Mouse (Mus musculus) thymus, adult 2 months (tissue): ENCODE results near the gene Cntnap1. TPM values are rescaled to one million over a fixed set of nuclear protein-coding genes. Genes with fewer than 3 reads are reported as not detected.

Experiments
- DNase-seq: peaks from one replicate; pipeline ENCODE4 v3.0.0; 2021
- H3K27ac ChIP-seq: fragments of 200-500 bp; 2 replicates; pipeline ENCODE4 v1.5.1; 2012; ENCODE audit warnings: low read length, control low read depth; ENCODE audit not compliant: control insufficient read depth, insufficient read depth
- H3K27me3 ChIP-seq: fragments of 200-500 bp; 2 replicates; pipeline ENCODE4 v1.6.1; 2012; ENCODE audit warnings: mild to moderate bottlenecking, low read length, moderate library complexity, mixed read lengths; ENCODE audit not compliant: control insufficient read depth, insufficient read depth
- H3K36me3 ChIP-seq: fragments of 200-500 bp; 2 replicates; pipeline ENCODE4 v1.6.1; 2012; ENCODE audit warnings: mild to moderate bottlenecking, low read length, moderate library complexity; ENCODE audit not compliant: control insufficient read depth, insufficient read depth
- H3K4me1 ChIP-seq: fragments of 200-500 bp; replicated peaks from 2 replicates; pipeline ENCODE4 v1.6.1; 2012; ENCODE audit warnings: low read length; ENCODE audit not compliant: control insufficient read depth, insufficient read depth
- H3K4me3 ChIP-seq: fragments of 200-500 bp; 2 replicates; pipeline ENCODE4 v1.5.1; 2012; ENCODE audit warnings: mild to moderate bottlenecking, low read length, control low read depth, moderate library complexity; ENCODE audit not compliant: control insufficient read depth, insufficient read depth
- CTCF ChIP-seq: fragments of 200-500 bp; IDR thresholded peaks from 2 replicates; pipeline ENCODE4 v1.5.1; 2012; ENCODE audit warnings: mild to moderate bottlenecking, control low read depth, low read length, moderate library complexity, borderline replicate concordance; ENCODE audit not compliant: control insufficient read depth, poor library complexity, insufficient read depth; ENCODE audit errors: extremely low read depth
- POLR2A ChIP-seq: fragments of 200-500 bp; IDR thresholded peaks from 2 replicates; pipeline ENCODE4 v1.6.1; 2012; ENCODE audit warnings: mild to moderate bottlenecking, low read length, control low read depth, moderate library complexity; ENCODE audit not compliant: control insufficient read depth, poor library complexity, insufficient read depth; ENCODE audit errors: extremely low read depth
- WGBS: fragments of 180-500 bp; shearing (Covaris S2); methylation state at CpG from one replicate; pipeline ENCODE4 v1.1.7; 2018; 5-methylcytosine and 5-hydroxymethylcytosine counted together
- polyA plus RNA-seq: library from polyadenylated mRNA; depleted of rRNA; stranded (reverse); fragments of >200 nt; gene quantifications from 2 replicates; pipeline ENCODE4 v1.2.3, GENCODE M21; 2012; rRNA removed

Cntnap1 gene
- polyA plus RNA-seq, 1 experiment = 4.5 TPM

DNA sequence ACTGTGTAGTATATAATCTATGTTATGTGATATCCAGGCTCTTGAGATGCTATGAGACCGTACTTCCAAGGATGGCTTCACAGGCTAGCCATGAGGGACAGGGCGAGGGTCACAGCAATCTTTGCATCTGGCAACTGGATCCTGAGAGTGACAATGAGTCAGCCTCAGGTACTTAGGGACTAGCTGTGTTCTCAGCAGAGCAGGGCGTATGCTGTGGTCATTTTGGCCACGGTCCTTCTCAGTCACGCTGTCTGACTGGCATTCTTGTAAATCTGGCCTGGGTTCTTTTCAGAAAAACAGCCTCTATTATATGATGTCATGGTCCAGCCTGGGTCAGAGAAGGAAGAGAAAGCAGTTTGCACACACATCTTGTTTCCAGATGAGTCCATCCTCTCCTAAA lies 66.5 kb downstream of the Cntnap1 start:
- Histone ChIP-seq H3K4me1 (no peaks in the 10 kb centered on the region), H3K27me3 (no peaks in the 10 kb centered on the region), H3K27ac (no peak overlapping the region), H3K4me3 (no peak overlapping the region), H3K36me3 (no peaks in the 10 kb centered on the region)
- no peak for TF ChIP-seq CTCF
- TF ChIP-seq POLR2A = no peak
- 97% methylated on average over 5 of the region's 5 CpGs for WGBS
- no peak for DNase-seq

GRCm38 (mm10) chr11:101238071-101238647 lies 67.8 kb downstream of the Cntnap1 start:
- no peak for DNase-seq
- TF ChIP-seq CTCF = no peak
- TF ChIP-seq POLR2A = no peak
- Histone ChIP-seq H3K27ac (no peak overlapping the region), H3K36me3 (no peaks in the 10 kb centered on the region), H3K4me3 (no peak overlapping the region), H3K27me3 (no peaks in the 10 kb centered on the region), H3K4me1 (no peaks in the 10 kb centered on the region)
- WGBS = 93% methylated on average over 5 of the region's 5 CpGs

Other genes with a start within 250 kb of the Cntnap1 start
- gene Stat3, start 231.0 kb upstream of the Cntnap1 start, polyA plus RNA-seq = 140 and 147 TPM in 2 replicates
- 18.9 and 22.4 TPM in 2 replicates for gene Cavin1, start 199.6 kb upstream of the Cntnap1 start, polyA plus RNA-seq
- gene Atp6v0a1, start 161.1 kb upstream of the Cntnap1 start, polyA plus RNA-seq = 35.9 and 39.7 TPM in 2 replicates
- 24.3 and 25.2 TPM in 2 replicates for gene Naglu, start 100.5 kb upstream of the Cntnap1 start, polyA plus RNA-seq
- gene Hsd17b1, start 92.1 kb upstream of the Cntnap1 start, polyA plus RNA-seq = 0.40 and 0.93 TPM in 2 replicates
- gene Coasy, start 88.0 kb upstream of the Cntnap1 start, polyA plus RNA-seq = 68.5 and 74.2 TPM in 2 replicates
- gene Mlx, start 83.2 kb upstream of the Cntnap1 start, polyA plus RNA-seq = 79.1 and 110 TPM in 2 replicates
- gene Psmc3ip, start 75.1 kb upstream of the Cntnap1 start, polyA plus RNA-seq = 6.0 and 6.1 TPM in 2 replicates
- 118 and 130 TPM in 2 replicates for gene Retreg3, start 50.6 kb upstream of the Cntnap1 start, polyA plus RNA-seq
- 50.3 and 67.4 TPM in 2 replicates for gene Tubg1, start 50.6 kb upstream of the Cntnap1 start, polyA plus RNA-seq
- 2.6 and 3.3 TPM in 2 replicates for gene Tubg2, start 14.6 kb upstream of the Cntnap1 start, polyA plus RNA-seq
- 11.9 and 12.1 TPM in 2 replicates for gene Plekhh3, start 828 bp downstream of the Cntnap1 start, polyA plus RNA-seq
- 2.9 and 3.9 TPM in 2 replicates for gene Ccr10, start 4.9 kb downstream of the Cntnap1 start, polyA plus RNA-seq
- 38.8 and 43.3 TPM in 2 replicates for gene Ezh1, start 55.9 kb downstream of the Cntnap1 start, polyA plus RNA-seq
- 13.5 and 20.5 TPM in 2 replicates for gene Ramp2, start 75.5 kb downstream of the Cntnap1 start, polyA plus RNA-seq
- gene Vps25, start 83.2 kb downstream of the Cntnap1 start, polyA plus RNA-seq = 88.3 and 92.6 TPM in 2 replicates
- 1.2 TPM in 2 replicates for gene Wnk4, start 90.0 kb downstream of the Cntnap1 start, polyA plus RNA-seq
- 0.71 and 0.84 TPM in 2 replicates for gene Cntd1, start 108.5 kb downstream of the Cntnap1 start, polyA plus RNA-seq
- gene Coa3, start 108.6 kb downstream of the Cntnap1 start, polyA plus RNA-seq = 245 and 273 TPM in 2 replicates
- 176 and 192 TPM in 2 replicates for gene Becn1, start 131.8 kb downstream of the Cntnap1 start, polyA plus RNA-seq
- 103 and 106 TPM in 2 replicates for gene Psme3, start 145.7 kb downstream of the Cntnap1 start, polyA plus RNA-seq
- gene Aoc2, start 154.5 kb downstream of the Cntnap1 start, polyA plus RNA-seq = 14.6 and 16.2 TPM in 2 replicates
- 11.8 and 12.1 TPM in 2 replicates for gene Aoc3, start 160.1 kb downstream of the Cntnap1 start, polyA plus RNA-seq
- 0.15 and 0.37 TPM in 2 replicates for gene G6pc, start 197.0 kb downstream of the Cntnap1 start, polyA plus RNA-seq
- 33.4 and 37.2 TPM in 2 replicates for gene Aarsd1, start 247.1 kb downstream of the Cntnap1 start, polyA plus RNA-seq